In genomic region chr4:33923151-33923760, GRCm38 (mm10) we compare ENCODE assay signal across 8 mouse cellular contexts. TPM values are rescaled to one million over a fixed set of nuclear protein-coding genes. Genes with fewer than 3 reads are reported as not detected.
DNase-seq lines count a peak whose midpoint lies in the region; ATAC-seq lines count a peak whose summit lies in the region.

No protein-coding gene starts in this region.

- ATAC-seq in heart, embryonic 12.5 days (ENCODE audit: insufficient number of reproducible peaks, low FRiP score) = no peak
- ATAC-seq in hindbrain, embryonic 14.5 days (ENCODE audit: low FRiP score) = peak; percentile 25
- ATAC-seq in midbrain, embryonic 16.5 days = peak; percentile 40

- WGBS in heart, embryonic 12.5 days = 3% methylated on average over 19 of the region's 19 CpGs
- WGBS in hindbrain, embryonic 14.5 days = 2% methylated on average over 19 of the region's 19 CpGs
- 2% methylated on average over 19 of the region's 19 CpGs for WGBS in midbrain, embryonic 16.5 days

- 0 out of 2 replicates have a peak, but pooled peaks cover 4% of the 10 kb centered on the region for H3K4me1 ChIP-seq in heart, embryonic 12.5 days (replicated peaks)
- H3K4me1 ChIP-seq in hindbrain, embryonic 14.5 days (replicated peaks; ENCODE audit: control insufficient read depth, insufficient read depth, low read length) = peaks cover 5% of the 10 kb centered on the region; the same call in 1 of the 2 replicates
- H3K4me1 ChIP-seq in midbrain, embryonic 16.5 days (ENCODE audit: control insufficient read depth, insufficient read depth, low read length) = peaks cover 8% of the 10 kb centered on the region

- H3K27ac ChIP-seq in heart, embryonic 12.5 days (ENCODE audit: poor library complexity, severe bottlenecking) = no peak overlapping the region
- H3K27ac ChIP-seq in hindbrain, embryonic 14.5 days = peak overlapping the region; percentile 97
- peak overlapping the region; percentile 92 for H3K27ac ChIP-seq in midbrain, embryonic 16.5 days (ENCODE audit: low read length)

- no peaks in the 10 kb centered on the region for H3K9me3 ChIP-seq in heart, embryonic 12.5 days (replicated peaks)
- no peaks in the 10 kb centered on the region for H3K9me3 ChIP-seq in hindbrain, embryonic 14.5 days (ENCODE audit: control insufficient read depth, low read length)
- H3K9me3 ChIP-seq in midbrain, embryonic 16.5 days (replicated peaks; ENCODE audit: control insufficient read depth, low read length, poor library complexity, severe bottlenecking) = no peaks in the 10 kb centered on the region

- no peak for DNase-seq in heart, adult 8-10 months (ENCODE audit: low spot score)
- DNase-seq in 3134 (ENCODE audit: extremely low read depth, insufficient read length, low spot score) = peak; percentile 16
- peak; percentile 80 for DNase-seq in cerebellum, adult 9-11 months
- peak; percentile 63 for DNase-seq in hindbrain, embryonic 14.5 days (ENCODE audit: low spot score)
- DNase-seq in thymus, postnatal 25 days = no peak
- no peak for DNase-seq in ovary, adult 18-20 months (ENCODE audit: low spot score)

- peak overlapping the region; percentile 79 for H3K4me2 ChIP-seq in heart, embryonic 12.5 days
- H3K4me2 ChIP-seq in hindbrain, embryonic 14.5 days (replicated peaks) = peak overlapping the region; percentile 92
- H3K4me2 ChIP-seq in midbrain, embryonic 16.5 days (ENCODE audit: low read length) = peak overlapping the region; percentile 85

- H3K9ac ChIP-seq in heart, embryonic 12.5 days = peak overlapping the region; percentile 59
- peak overlapping the region; percentile 99 for H3K9ac ChIP-seq in hindbrain, embryonic 14.5 days
- peak overlapping the region; percentile 95 for H3K9ac ChIP-seq in midbrain, embryonic 16.5 days (ENCODE audit: low read depth, low read length)

- no peaks in the 10 kb centered on the region for H3K36me3 ChIP-seq in heart, embryonic 12.5 days
- no peaks in the 10 kb centered on the region for H3K36me3 ChIP-seq in hindbrain, embryonic 14.5 days (replicated peaks; ENCODE audit: control insufficient read depth, insufficient read depth)
- H3K36me3 ChIP-seq in midbrain, embryonic 16.5 days (ENCODE audit: control insufficient read depth, insufficient read depth, low read length) = no peaks in the 10 kb centered on the region

- H3K27me3 ChIP-seq in heart, embryonic 12.5 days (replicated peaks) = peaks cover 33% of the 10 kb centered on the region
- H3K27me3 ChIP-seq in hindbrain, embryonic 14.5 days (ENCODE audit: control insufficient read depth, insufficient read depth, low read length) = peaks cover 4% of the 10 kb centered on the region; the same call in 1 of the 2 replicates
- H3K27me3 ChIP-seq in midbrain, embryonic 16.5 days (ENCODE audit: control insufficient read depth, insufficient read depth, low read depth, low read length) = no peaks in the 10 kb centered on the region; the same call in 1 of the 2 replicates

- H3K4me3 ChIP-seq in heart, embryonic 12.5 days = peak overlapping the region; percentile 53
- H3K4me3 ChIP-seq in hindbrain, embryonic 14.5 days (replicated peaks; ENCODE audit: low read length) = peak overlapping the region; percentile 81
- peak overlapping the region; percentile 61 for H3K4me3 ChIP-seq in midbrain, embryonic 16.5 days (ENCODE audit: low read depth, low read length)

RNA-seq across cellular contexts. Expression of gene Cnr1, which starts 1.1 kb away (rescaled TPM):
- polyA plus RNA-seq in heart, embryonic 12.5 days (2016; fragmentation: Nextera tagmentation; extraction: Ambion mirVana) = 0.43 and 0.62 TPM in 2 replicates
- under 1 TPM; 0.09 to 0.57 (median 0.27) TPM for total RNA-seq in heart, adult 8-10 months (2022)
- 86.3 and 90.6 TPM in 2 replicates for polyA plus RNA-seq in hindbrain, embryonic 14.5 days (2014; fragmentation: Nextera tagmentation; extraction: Ambion mirVana)
- 51.7 and 51.9 TPM in 2 replicates for polyA plus RNA-seq in midbrain, embryonic 16.5 days (2015; fragmentation: Nextera tagmentation; extraction: Ambion mirVana)

Comparison
In these comparisons a context has a peak if more than half of its experiments do, and no peak if none do; other contexts are left out.
1. DNase-seq: peak in 3134 (single experiment), cerebellum, adult 9-11 months (single experiment) and hindbrain, embryonic 14.5 days (single experiment); none in heart, adult 8-10 months (single experiment), thymus, postnatal 25 days (single experiment) and ovary, adult 18-20 months (single experiment).
2. RNA of gene Cnr1, which starts 1.1 kb away (polyA plus RNA-seq): 86.3 to 90.6 TPM in hindbrain, embryonic 14.5 days and 51.7 to 51.9 TPM in midbrain, embryonic 16.5 days; 0.43 to 0.62 TPM in heart, embryonic 12.5 days; every median in the first group is over 10 times any median in the second.
3. Peak in every context shown above with its lines, with median percentiles within 50 percentile points of each other: H3K4me2 ChIP-seq, H3K4me3 ChIP-seq and H3K9ac ChIP-seq.